Mouse (Mus musculus): ENCODE results near the gene Gm10721.
"Not testable (repeated sequence)": the region's sequence is repeated elsewhere in the genome, so short reads cannot be mapped to it uniquely, and the experiment has no call there.

DNA sequence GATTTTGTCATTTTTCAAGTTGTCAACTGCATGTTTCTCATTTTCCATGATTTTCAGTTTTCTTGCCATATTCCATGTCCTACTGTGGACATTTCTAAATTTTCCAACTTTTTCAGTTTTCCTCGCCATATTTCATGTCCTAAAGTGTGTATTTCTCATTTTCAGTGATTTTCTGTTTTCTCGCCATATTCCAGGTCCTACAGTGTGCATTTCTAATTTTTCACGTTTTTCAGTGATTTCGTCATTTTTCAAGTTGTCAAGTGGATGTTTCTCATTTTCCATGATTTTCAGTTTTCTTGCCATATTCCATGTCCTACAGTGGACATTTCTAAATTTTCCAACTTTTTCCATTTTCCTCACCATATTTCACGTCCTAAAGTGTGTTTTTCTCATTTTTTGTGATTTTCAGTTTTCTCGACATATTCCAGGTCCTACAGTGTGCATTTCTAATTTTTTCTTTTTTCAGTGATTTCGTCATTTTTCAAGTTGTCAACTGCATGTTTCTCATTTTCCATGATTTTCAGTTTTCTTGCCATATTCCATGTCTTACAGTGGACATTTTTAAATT lies 802 bp upstream of the Gm10721 start:
- not testable (repeated sequence) for TF ChIP-seq POLR2A (IDR thresholded peaks at IDR 0.05; ENCODE audit: borderline replicate concordance, extremely low read depth, insufficient read depth, insufficient read length, poor library complexity, severe bottlenecking); CTCF (IDR thresholded peaks at IDR 0.05; ENCODE audit: borderline replicate concordance, extremely low read depth, insufficient read depth, insufficient read length)
